Mouse (Mus musculus): ENCODE measurements around the gene Uhrf1bp1.

Uhrf1bp1 gene

DNA sequence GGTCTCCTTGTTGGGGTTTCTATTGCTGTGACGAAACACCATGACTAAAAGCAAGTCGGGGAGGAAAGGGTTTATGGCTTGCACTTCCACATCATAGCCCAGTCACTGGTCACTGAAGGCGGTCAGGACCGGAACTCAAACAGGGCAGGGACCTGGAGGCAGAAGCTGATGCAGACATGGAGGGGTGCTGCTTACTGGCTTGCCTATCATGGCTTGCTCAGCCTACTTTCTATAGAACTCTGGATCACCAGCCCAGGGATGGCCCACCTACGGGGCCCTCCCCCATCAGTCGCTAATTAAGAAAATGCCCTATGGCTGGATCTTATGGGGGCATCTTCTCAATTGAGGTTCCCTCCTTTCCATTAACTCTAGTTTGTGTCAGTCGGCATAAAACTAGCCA, 55.1 kb downstream of the Uhrf1bp1 start:
- DNase-seq: no peak

GRCm38 (mm10) chr17:27914742-27915141, 58.5 kb downstream of the Uhrf1bp1 start:
- DNase-seq: no peak

DNA sequence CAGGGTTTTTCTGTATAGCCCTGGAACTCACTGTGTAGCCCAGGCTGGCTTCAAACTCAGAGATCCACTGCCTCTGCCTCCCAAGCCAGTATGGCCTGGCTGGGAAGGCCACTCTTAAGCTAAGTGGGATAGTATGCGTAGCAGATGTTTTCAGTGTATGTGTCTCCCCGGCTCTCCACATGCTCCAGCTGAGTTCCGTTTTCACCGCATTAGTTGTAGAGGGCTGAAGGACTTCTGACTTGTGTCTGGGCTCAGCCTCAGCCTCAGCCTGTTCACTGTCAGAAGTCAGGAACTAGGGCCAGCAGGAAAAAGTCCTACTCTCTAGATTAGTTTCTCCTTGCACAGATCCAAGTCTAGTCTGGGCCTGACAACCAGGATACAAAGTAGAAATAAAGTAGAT, 60.1 kb downstream of the Uhrf1bp1 start:
- DNase-seq: no peak

- no peak for DNase-seq
Observed at GRCm38 (mm10) chr17:27920676-27921075, 64.4 kb downstream of the Uhrf1bp1 start.

GRCm38 (mm10) chr17:27922174-27922712, 66.0 kb downstream of the Uhrf1bp1 start:
- no peak for DNase-seq

DNA sequence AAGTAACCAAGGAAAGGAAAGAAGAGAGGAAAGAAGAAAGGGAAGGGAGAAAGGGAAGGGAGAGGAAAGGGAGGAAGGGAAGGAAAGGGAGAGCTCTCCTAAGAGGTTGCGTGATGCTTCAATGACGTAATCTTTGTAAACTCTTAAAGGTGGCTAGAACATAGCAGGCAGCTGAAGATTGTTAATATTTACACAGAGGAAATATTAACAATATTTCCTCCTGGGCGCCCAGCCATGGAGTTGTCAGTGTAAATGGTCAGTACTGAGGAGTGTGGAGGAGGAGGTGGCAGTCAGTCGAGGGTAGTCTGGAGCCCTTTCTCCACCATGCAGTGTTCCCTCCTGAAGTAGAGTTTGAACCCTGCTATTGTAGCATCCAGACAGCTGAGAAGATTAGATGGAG, 68.8 kb downstream of the Uhrf1bp1 start:
- DNase-seq: no peak

DNA sequence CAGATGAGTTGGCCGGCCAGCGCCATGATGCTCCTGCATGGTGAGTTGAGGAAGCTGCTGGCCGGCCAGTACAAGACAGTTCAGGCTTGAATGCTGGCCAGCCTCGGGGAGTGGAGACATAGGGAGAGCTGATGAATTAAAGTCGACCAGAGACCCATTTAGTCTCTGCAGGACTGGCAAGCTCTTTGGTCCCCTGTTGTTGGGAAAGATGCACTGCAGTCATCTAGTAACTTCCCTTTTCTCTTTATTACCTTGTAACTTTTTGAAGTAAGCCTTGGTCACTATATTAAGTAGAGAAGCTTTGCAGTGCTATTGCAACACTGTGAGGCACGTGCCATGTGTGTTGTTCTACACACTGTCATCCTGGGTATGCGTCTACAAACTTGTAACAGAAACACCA, 69.3 kb downstream of the Uhrf1bp1 start:
- DNase-seq: no peak

- DNase-seq: no peak
Observed at GRCm38 (mm10) chr17:27930291-27930690, 74.0 kb downstream of the Uhrf1bp1 start.

DNA sequence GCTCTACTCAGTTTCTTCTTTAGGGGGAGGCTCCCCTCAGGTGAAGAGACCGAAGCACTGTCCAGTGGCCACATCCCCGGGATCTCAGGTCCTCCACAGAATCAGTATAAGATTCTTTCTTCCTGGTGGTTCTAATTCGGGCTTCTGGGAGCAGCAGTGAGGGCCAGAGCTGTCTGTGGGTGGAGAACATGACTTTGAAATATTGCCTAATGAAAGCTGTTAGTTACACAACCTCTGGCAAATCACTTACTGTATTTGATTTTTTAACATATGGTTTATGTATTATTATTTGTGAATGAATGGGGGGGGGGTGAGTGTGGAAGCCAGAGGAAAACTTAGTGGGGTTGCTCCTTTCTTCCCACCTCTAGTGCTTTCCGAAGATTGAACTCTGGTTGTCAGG, 75.6 kb downstream of the Uhrf1bp1 start:
- DNase-seq: no peak

DNA sequence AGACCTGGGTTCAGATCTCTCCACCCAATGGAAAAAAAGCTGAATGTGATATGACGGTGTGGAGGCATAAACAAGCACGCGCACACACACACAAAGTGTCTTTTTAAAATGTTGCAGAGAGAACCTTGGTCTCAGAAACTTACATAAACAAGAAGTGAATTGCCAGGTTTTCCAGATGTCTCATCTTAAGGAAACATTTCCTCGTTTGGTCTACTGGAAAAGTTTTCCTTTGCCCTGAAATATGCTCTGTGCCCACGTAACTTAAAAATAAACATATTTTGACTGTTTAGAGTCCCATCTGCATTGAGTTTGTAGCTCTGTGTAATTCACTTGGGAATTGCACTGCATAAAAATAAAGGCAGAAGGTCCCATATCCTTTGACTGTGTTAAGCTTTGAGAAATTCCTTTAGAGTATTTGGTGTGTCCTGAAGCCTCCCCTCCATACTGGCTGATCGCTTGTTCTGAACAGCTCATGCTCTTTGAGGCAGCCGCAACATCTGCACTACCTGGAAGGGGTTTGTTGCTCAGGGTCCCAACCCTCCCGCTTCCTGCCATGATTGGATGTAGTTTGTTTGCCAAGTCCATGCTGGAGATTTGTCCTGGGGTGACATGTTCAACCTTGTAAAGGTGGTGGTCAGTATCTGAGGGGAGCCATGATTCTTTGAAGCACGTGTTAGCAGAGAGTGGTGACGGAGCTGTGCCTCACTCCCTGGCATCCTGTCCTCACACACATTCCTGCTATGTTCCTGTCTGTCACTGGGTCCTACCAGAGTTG, 78.1 kb downstream of the Uhrf1bp1 start:
- DNase-seq: no peak

GRCm38 (mm10) chr17:27935091-27935490, 78.8 kb downstream of the Uhrf1bp1 start:
- no peak for DNase-seq

DNA sequence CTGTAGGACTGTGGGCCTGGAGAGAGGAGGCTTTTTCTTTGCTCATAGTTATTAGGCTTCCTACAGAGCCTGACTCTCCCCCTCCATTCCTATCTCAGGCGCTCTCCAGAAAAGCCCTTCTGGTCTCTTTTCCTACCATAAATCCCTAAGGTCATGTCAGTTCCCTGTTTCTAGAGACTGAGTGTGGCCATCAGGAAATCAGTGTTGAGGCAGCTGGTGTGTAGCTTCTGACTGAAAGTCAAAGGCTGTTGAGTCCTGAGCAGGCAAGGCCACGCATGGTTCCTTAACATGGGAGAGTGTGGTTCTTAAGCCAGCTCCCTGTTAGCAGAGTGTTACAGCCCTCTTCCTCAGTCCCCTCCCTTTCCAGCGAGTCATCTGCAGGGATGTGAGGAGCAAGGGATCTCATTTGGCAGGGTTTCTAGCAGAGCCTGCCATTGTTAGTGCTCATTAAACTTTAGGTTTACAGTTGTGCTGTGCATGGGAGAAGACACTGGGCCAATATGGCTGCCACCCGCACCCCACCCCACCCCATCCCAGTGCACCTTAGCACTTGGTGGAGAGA, 80.9 kb downstream of the Uhrf1bp1 start:
- no peak for DNase-seq

GRCm38 (mm10) chr17:27938121-27938754, 82.0 kb downstream of the Uhrf1bp1 start:
- DNase-seq: no peak

GRCm38 (mm10) chr17:27939028-27939427, 82.8 kb downstream of the Uhrf1bp1 start:
- DNase-seq: no peak

GRCm38 (mm10) chr17:27940352-27940751, 84.1 kb downstream of the Uhrf1bp1 start:
- no peak for DNase-seq

GRCm38 (mm10) chr17:27941178-27941577, 84.9 kb downstream of the Uhrf1bp1 start:
- no peak for DNase-seq

DNA sequence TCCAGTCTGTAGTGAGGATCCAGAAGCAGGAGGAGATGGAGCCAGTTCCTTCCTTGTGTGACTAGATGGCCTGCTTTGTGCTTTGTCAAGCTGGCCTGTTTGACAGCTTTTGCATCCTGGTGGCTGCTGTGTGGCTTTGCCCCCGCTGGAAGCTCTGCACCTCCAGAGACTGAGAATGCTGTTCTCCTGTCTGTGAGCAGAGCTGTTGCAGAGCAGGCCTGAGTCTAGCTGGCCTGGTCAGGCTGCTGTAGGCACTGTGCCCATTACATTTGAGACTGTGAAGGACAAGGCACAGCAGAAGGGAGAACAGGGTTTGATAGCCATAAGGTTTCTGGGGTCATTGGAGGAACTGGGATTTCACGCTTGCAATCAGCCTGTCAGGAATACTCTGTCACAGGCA, 85.5 kb downstream of the Uhrf1bp1 start:
- DNase-seq: no peak

DNA sequence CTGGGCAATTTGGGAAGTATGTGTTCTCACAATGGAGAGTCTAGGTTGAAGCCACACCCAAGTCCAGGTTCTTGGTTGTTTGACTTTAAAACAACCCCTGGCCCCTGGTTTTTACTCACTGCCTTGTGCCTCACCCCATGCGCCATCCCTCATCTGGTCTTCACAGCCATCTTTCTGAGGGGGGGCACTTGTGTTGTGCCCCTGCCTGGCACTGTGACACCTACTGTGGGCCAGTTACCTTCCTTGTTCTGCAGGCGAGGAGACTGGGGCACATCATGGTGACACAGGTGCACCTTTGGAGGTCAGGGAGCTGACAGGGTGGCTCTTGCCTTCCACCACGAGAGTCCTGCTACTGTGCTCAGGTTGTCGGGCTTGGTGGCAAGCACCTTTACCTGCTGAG, 85.9 kb downstream of the Uhrf1bp1 start:
- no peak for DNase-seq

GRCm38 (mm10) chr17:27945546-27946216, 89.4 kb downstream of the Uhrf1bp1 start:
- DNase-seq: no peak

DNA sequence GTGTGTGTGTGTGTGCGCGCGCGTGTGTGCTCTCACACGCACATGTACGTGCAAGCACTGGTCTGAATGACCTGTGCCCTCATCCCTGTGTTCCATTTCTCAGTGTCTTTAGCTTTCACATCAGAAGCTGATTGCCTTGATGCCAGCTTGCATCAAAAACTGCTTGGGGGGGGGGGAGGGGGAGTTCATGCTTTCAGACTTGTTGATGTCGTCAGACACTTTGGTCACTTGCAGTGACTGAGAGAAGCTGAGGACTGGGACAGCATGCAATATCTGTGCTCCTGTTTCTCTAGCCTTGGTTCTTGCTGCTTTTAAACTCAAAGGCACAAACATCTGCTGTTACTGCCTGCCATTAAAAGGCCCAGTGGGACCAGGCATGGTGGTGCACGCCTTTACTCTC, 90.1 kb downstream of the Uhrf1bp1 start:
- no peak for DNase-seq

GRCm38 (mm10) chr17:27947155-27947554, 90.9 kb downstream of the Uhrf1bp1 start:
- DNase-seq: no peak
